Mouse (Mus musculus) myocyte (in vitro differentiated cells): ENCODE results near the gene Dnmt3l. TPM values are rescaled to one million over a fixed set of nuclear protein-coding genes. Genes with fewer than 3 reads are reported as not detected.
"Not testable (repeated sequence)": the region's sequence is repeated elsewhere in the genome, so short reads cannot be mapped to it uniquely, and the experiment has no call there.

ENCODE experiments used
- H3K27me3 ChIP-seq: one replicate; pipeline ENCODE4 v1.6.1; 2011; ENCODE audit not compliant: control insufficient read depth, insufficient read depth, insufficient read length
- H3K36me3 ChIP-seq: one replicate; pipeline ENCODE4 v1.6.1; 2011; ENCODE audit not compliant: control insufficient read depth, insufficient read depth
- H3K4me2 ChIP-seq: one replicate; pipeline ENCODE4 v1.6.1; 2011; ENCODE audit warnings: low read depth, control low read depth
- H3K4me3 ChIP-seq: one replicate; pipeline ENCODE4 v1.5.1; 2011; ENCODE audit warnings: mild to moderate bottlenecking, control low read depth, moderate library complexity
- H3K79me2 ChIP-seq: one replicate; pipeline ENCODE4 v1.6.1; 2011; ENCODE audit not compliant: control insufficient read depth, insufficient read depth
- H3ac ChIP-seq: one replicate; pipeline ENCODE4 v1.6.1; 2011; ENCODE audit not compliant: control insufficient read depth, insufficient read length
- CEBPB ChIP-seq: IDR thresholded peaks from 2 replicates; pipeline ENCODE4 v1.6.1; 2011; ENCODE audit warnings: mild to moderate bottlenecking, moderate library complexity; ENCODE audit not compliant: poor library complexity, insufficient read depth, severe bottlenecking
- E2F4 ChIP-seq: IDR thresholded peaks from one replicate; pipeline ENCODE4 v1.6.1; 2011; ENCODE audit warnings: mild to moderate bottlenecking, control low read depth, moderate library complexity; ENCODE audit not compliant: insufficient read depth
- MAX ChIP-seq: IDR thresholded peaks from one replicate; pipeline ENCODE4 v1.6.1; 2011; ENCODE audit warnings: low read depth, mild to moderate bottlenecking, control low read depth
- MYOD1 ChIP-seq, 3 experiments: IDR thresholded peaks; one replicate each; pipeline ENCODE4 v1.6.1; 2011; ENCODE audit warnings: control low read depth in 2 of 3, low read depth in 2 of 3, mild to moderate bottlenecking in 2 of 3, moderate library complexity in 1 of 3; ENCODE audit not compliant: insufficient read length in 2 of 3, control insufficient read depth in 1 of 3
- MYOG ChIP-seq, 3 experiments: IDR thresholded peaks; one replicate each; pipeline ENCODE4 v1.6.1; 2011; ENCODE audit warnings: control low read depth in 2 of 3, low read depth in 2 of 3, mild to moderate bottlenecking in 2 of 3; ENCODE audit not compliant: insufficient read length in 2 of 3, control insufficient read depth in 1 of 3, insufficient read depth in 1 of 3
- POLR2A ChIP-seq: IDR thresholded peaks from one replicate; pipeline ENCODE4 v1.6.1; 2011; ENCODE audit warnings: low read depth, mild to moderate bottlenecking, control low read depth, moderate library complexity; ENCODE audit not compliant: insufficient read length
- POLR2AphosphoS2 ChIP-seq: IDR thresholded peaks from one replicate; pipeline ENCODE4 v1.6.1; 2011; ENCODE audit warnings: low read depth, control low read depth; ENCODE audit not compliant: insufficient read length
- REST ChIP-seq: IDR thresholded peaks from one replicate; pipeline ENCODE4 v1.6.1; 2011; ENCODE audit warnings: mild to moderate bottlenecking, control low read depth, moderate library complexity; ENCODE audit not compliant: insufficient read depth, insufficient read length
- SRF ChIP-seq: IDR thresholded peaks from one replicate; pipeline ENCODE4 v1.6.1; 2011; ENCODE audit warnings: low read depth; ENCODE audit not compliant: control insufficient read depth, insufficient read length
- TCF12 ChIP-seq: IDR thresholded peaks from one replicate; pipeline ENCODE4 v1.6.1; 2011; ENCODE audit warnings: mild to moderate bottlenecking, control low read depth; ENCODE audit not compliant: poor library complexity, insufficient read depth, severe bottlenecking
- TCF3 ChIP-seq: IDR thresholded peaks from one replicate; pipeline ENCODE4 v1.6.1; 2011; ENCODE audit warnings: low read depth, control low read depth; ENCODE audit not compliant: insufficient read length
- USF1 ChIP-seq: IDR thresholded peaks from one replicate; pipeline ENCODE4 v1.6.1; 2011; ENCODE audit warnings: low read depth, mild to moderate bottlenecking, control low read depth, moderate library complexity
- polyA plus RNA-seq: library from polyadenylated mRNA; unstranded; fragments of >200 nt; fragmentation: generic; extraction: Trizol; gene quantifications from one replicate; pipeline ENCODE4 v1.2.1, GENCODE M21; 2012; ENCODE audit warnings: missing spikeins

Gene Dnmt3l
- polyA plus RNA-seq, 1 experiment, result 1.1 TPM

- Histone ChIP-seq H3K4me2 (no peak overlapping the region), H3K36me3 (no peaks in the 10 kb centered on the region), H3K4me3 (no peak overlapping the region), H3K79me2 (no peaks in the 10 kb centered on the region), H3ac (no peak overlapping the region), H3K27me3 (no peaks in the 10 kb centered on the region)
- TF ChIP-seq USF1 (no peak), MYOD1 (IDR thresholded peaks at IDR 0.05; ENCODE audit: control insufficient read depth in 1 of 3, insufficient read length in 2 of 3, low read depth in 2 of 3) (no peak), REST (no peak), MYOG (IDR thresholded peaks at IDR 0.05; ENCODE audit: control insufficient read depth in 1 of 3, insufficient read depth in 1 of 3, insufficient read length in 2 of 3, low read depth in 2 of 3) (no peak), MAX (no peak), POLR2AphosphoS2 (no peak), CEBPB (no peak), TCF12 (no peak), SRF (no peak), POLR2A (no peak)
Measured at GRCm38 (mm10) chr10:78095954-78096931, 54.5 kb downstream of the Dnmt3l start.

GRCm38 (mm10) chr10:78099860-78100259 is 58.1 kb downstream of the Dnmt3l start:
- H3K79me2 ChIP-seq, result not testable (repeated sequence)

GRCm38 (mm10) chr10:78100989-78101780 is 59.4 kb downstream of the Dnmt3l start:
- no peak overlapping the region for H3ac ChIP-seq
- TF ChIP-seq POLR2AphosphoS2 (no peak), SRF (no peak), MYOG (IDR thresholded peaks at IDR 0.05; ENCODE audit: control insufficient read depth in 1 of 3, insufficient read depth in 1 of 3, insufficient read length in 2 of 3, low read depth in 2 of 3) (no peak), TCF12 (no peak), POLR2A (no peak), MAX (no peak), REST (no peak), USF1 (no peak), MYOD1 (IDR thresholded peaks at IDR 0.05; ENCODE audit: control insufficient read depth in 1 of 3, insufficient read length in 2 of 3, low read depth in 2 of 3) (no peak), TCF3 (no peak), E2F4 (no peak), CEBPB (no peak)
- no peaks in the 10 kb centered on the region for H3K36me3 ChIP-seq
- H3K79me2 ChIP-seq, result no peaks in the 10 kb centered on the region
- H3K4me2 ChIP-seq, result no peak overlapping the region
- no peak overlapping the region for H3K4me3 ChIP-seq
- H3K27me3 ChIP-seq, result peaks cover 19% of the 10 kb centered on the region

More at GRCm38 (mm10) chr10:78099860-78100259, 58.1 kb downstream of the Dnmt3l start:
- not testable (repeated sequence) for H3K36me3 ChIP-seq, H3K4me2 ChIP-seq, H3K27me3 ChIP-seq, H3K4me3 ChIP-seq, H3ac ChIP-seq

- Histone ChIP-seq H3K36me3 (no peaks in the 10 kb centered on the region), H3K79me2 (no peaks in the 10 kb centered on the region), H3ac (no peak overlapping the region), H3K4me2 (peak overlapping the region; percentile 42), H3K4me3 (no peak overlapping the region), H3K27me3 (peaks cover 19% of the 10 kb centered on the region)
- TF ChIP-seq POLR2A (no peak), POLR2AphosphoS2 (no peak), E2F4 (no peak), REST (no peak), TCF3 (no peak), TCF12 (no peak), CEBPB (no peak), SRF (no peak), USF1 (no peak), MYOG (IDR thresholded peaks at IDR 0.05; ENCODE audit: control insufficient read depth in 1 of 3, insufficient read depth in 1 of 3, insufficient read length in 2 of 3, low read depth in 2 of 3) (no peak), MYOD1 (IDR thresholded peaks at IDR 0.05; ENCODE audit: control insufficient read depth in 1 of 3, insufficient read length in 2 of 3, low read depth in 2 of 3) (no peak), MAX (no peak)
Measured at GRCm38 (mm10) chr10:78104555-78105490, 63.1 kb downstream of the Dnmt3l start.
